8 mouse cellular contexts compared by ENCODE assay signal in the genomic region with DNA sequence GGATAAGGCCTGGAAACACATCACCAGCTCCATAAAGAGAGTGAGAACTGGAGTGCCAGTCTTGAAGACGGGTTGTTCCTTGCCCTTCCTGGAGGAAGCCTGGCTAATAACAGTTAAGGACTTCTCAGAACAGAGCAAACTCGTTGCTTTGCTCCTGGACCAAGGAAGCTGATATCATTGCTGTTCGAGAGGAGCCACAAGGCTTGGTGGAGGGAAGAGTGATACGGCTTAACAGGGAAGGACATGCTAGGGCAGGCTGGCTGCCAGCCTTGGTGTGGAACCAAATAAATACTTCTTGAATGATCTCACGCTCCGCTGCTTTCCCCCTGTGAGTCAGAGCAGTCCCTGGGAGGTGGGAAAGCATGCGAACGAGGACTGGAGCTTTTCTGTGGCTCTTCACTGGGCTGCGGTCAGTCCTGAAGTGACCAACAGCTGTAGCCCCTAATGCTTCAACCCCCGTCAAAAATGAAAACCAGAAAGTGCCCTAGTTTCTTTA. TPM values are rescaled to one million over a fixed set of nuclear protein-coding genes. Genes with fewer than 3 reads are reported as not detected.
DNase-seq lines count a peak whose midpoint lies in the region; TF ChIP-seq lines count a peak whose summit lies in the region.

No protein-coding gene starts in this region.

- WGBS in cerebellum, adult 2 months = 10% methylated on average over 10 of the region's 10 CpGs
- WGBS in heart, adult 2 months = 19% methylated on average over 10 of the region's 10 CpGs
- WGBS in olfactory bulb, adult 2 months = 18% methylated on average over 10 of the region's 10 CpGs

- H3K4me3 ChIP-seq in cerebellum, adult 2 months (replicated peaks; ENCODE audit: insufficient read depth, low read depth, low read length) = no peak overlapping the region
- no peak overlapping the region for H3K4me3 ChIP-seq in heart, adult 2 months
- H3K4me3 ChIP-seq in olfactory bulb, adult 2 months (ENCODE audit: insufficient read depth, low read depth, low read length) = no peak overlapping the region

- TF ChIP-seq POLR2A in cerebellum, adult 2 months (IDR thresholded peaks at IDR 0.05; ENCODE audit: borderline replicate concordance, insufficient read depth, low read length) = no peak
- no peak for TF ChIP-seq POLR2A in heart, adult 2 months (IDR thresholded peaks at IDR 0.05; ENCODE audit: insufficient read depth, low read depth, low read length)
- TF ChIP-seq POLR2A in olfactory bulb, adult 2 months (IDR thresholded peaks at IDR 0.05; ENCODE audit: insufficient read depth, low read depth, low read length) = no peak

- intact Hi-C loops in left cerebral cortex, postnatal 4 days (cut with DNase I) = no loop called here
- intact Hi-C loops in left cerebral cortex, postnatal 36 days (cut with DNase I) = no loop called here
- intact Hi-C loops in heart, adult 2 months (cut with DNase I) = no loop called here

- no peaks in the 10 kb centered on the region for H3K27me3 ChIP-seq in cerebellum, adult 2 months (ENCODE audit: control insufficient read depth, insufficient read depth, low read length)
- no peaks in the 10 kb centered on the region for H3K27me3 ChIP-seq in heart, adult 2 months (ENCODE audit: control insufficient read depth, insufficient read depth, low read length)

- H3K9ac ChIP-seq in heart, adult 2 months (ENCODE audit: low read depth, low read length) = 0 out of 2 replicates have a peak overlapping the region, but pooled peaks have one; percentile 2

- H3K36me3 ChIP-seq in heart, adult 2 months (ENCODE audit: control insufficient read depth, insufficient read depth, low read length) = peaks cover 6% of the 10 kb centered on the region

- H3K79me2 ChIP-seq in heart, adult 2 months (replicated peaks; ENCODE audit: control insufficient read depth, insufficient read depth, low read length) = no peaks in the 10 kb centered on the region

- DNase-seq in left cerebral cortex, postnatal 4 days = peak; percentile 77
- DNase-seq in left cerebral cortex, postnatal 36 days (ENCODE audit: low spot score in 2 of 2) = no peak
- DNase-seq in cerebellum, adult 2 months = peak; percentile 86 to 91
- DNase-seq in heart, adult 2 months = peak; percentile 79 to 89
- peak; percentile 86 for DNase-seq in kidney, adult 9 months
- no peak for DNase-seq in layer of hippocampus, adult 9-10 months (ENCODE audit: low spot score)
- DNase-seq in thymus, postnatal 14 days = no peak

- H3K4me1 ChIP-seq in cerebellum, adult 2 months (ENCODE audit: control insufficient read depth, insufficient read depth, low read length) = peaks cover 48% of the 10 kb centered on the region
- peaks cover 29% of the 10 kb centered on the region for H3K4me1 ChIP-seq in heart, adult 2 months (ENCODE audit: control insufficient read depth, insufficient read depth, low read length)
- H3K4me1 ChIP-seq in olfactory bulb, adult 2 months (ENCODE audit: control insufficient read depth, insufficient read depth, low read length) = peaks cover 34% of the 10 kb centered on the region

- TF ChIP-seq CTCF in cerebellum, adult 2 months (IDR thresholded peaks at IDR 0.05; ENCODE audit: borderline replicate concordance, insufficient read depth, low read depth, low read length) = no peak
- no peak for TF ChIP-seq CTCF in heart, adult 2 months (IDR thresholded peaks at IDR 0.05)
- TF ChIP-seq CTCF in olfactory bulb, adult 2 months (IDR thresholded peaks at IDR 0.05; ENCODE audit: insufficient read depth, low read depth, low read length) = no peak

- no peak for TF ChIP-seq EP300 in heart, adult 2 months (IDR thresholded peaks at IDR 0.05; ENCODE audit: insufficient read depth, low read depth, low read length)

- peak overlapping the region; percentile 75 for H3K27ac ChIP-seq in cerebellum, adult 2 months (ENCODE audit: insufficient read depth, low read length)
- H3K27ac ChIP-seq in heart, adult 2 months = peak overlapping the region; percentile 91
- peak overlapping the region; percentile 35; the same call in 1 of the 2 replicates for H3K27ac ChIP-seq in olfactory bulb, adult 2 months (ENCODE audit: insufficient read depth, low read depth, low read length)

RNA-seq across cellular contexts. Expression of a gene that starts 21.8 kb away (rescaled TPM):
- total RNA-seq in left cerebral cortex, postnatal 4 days (2021) = 10 to 100 TPM; 78.9 to 80.6 TPM
- 10 to 100 TPM; 93.3 to 94.1 TPM for total RNA-seq in left cerebral cortex, postnatal 36 days (2021)
- 81.1 and 88.6 TPM in 2 replicates for polyA plus RNA-seq in cerebellum, adult 2 months (2012; rRNA removed)
- 10 to 100 TPM; 20.2 to 22.0 TPM for total RNA-seq in heart, adult 2 months (2021)
- polyA plus RNA-seq in heart, adult 2 months (2012; rRNA removed) = 25.9 and 34.8 TPM in 2 replicates
- not detected in 2 replicates for polyA plus RNA-seq in olfactory bulb, adult 2 months (2012; ENCODE audit: insufficient read depth, insufficient read length, low replicate concordance, missing spikeins)

RNA-seq across cellular contexts. Expression of a gene that starts 39.2 kb away (rescaled TPM):
- total RNA-seq in left cerebral cortex, postnatal 4 days (2021) = 1 to 10 TPM; 7.8 to 7.9 TPM
- total RNA-seq in left cerebral cortex, postnatal 36 days (2021) = 10 to 100 TPM; 17.2 to 21.7 TPM
- 27.1 and 31.0 TPM in 2 replicates for polyA plus RNA-seq in cerebellum, adult 2 months (2012; rRNA removed)
- total RNA-seq in heart, adult 2 months (2021) = 1 to 10 TPM; 4.5 to 4.6 TPM
- 6.2 and 8.8 TPM in 2 replicates for polyA plus RNA-seq in heart, adult 2 months (2012; rRNA removed)
- not detected in 2 replicates for polyA plus RNA-seq in olfactory bulb, adult 2 months (2012; ENCODE audit: insufficient read depth, insufficient read length, low replicate concordance, missing spikeins)

RNA-seq across cellular contexts. Expression of a gene that starts 56.1 kb away (rescaled TPM):
- 10 to 100 TPM; 43.2 to 44.0 TPM for total RNA-seq in left cerebral cortex, postnatal 4 days (2021)
- total RNA-seq in left cerebral cortex, postnatal 36 days (2021) = 10 to 100 TPM; 26.6 to 30.7 TPM
- polyA plus RNA-seq in cerebellum, adult 2 months (2012; rRNA removed) = 29.4 and 32.1 TPM in 2 replicates
- total RNA-seq in heart, adult 2 months (2021) = 10 to 100 TPM; 31.7 to 34.8 TPM
- polyA plus RNA-seq in heart, adult 2 months (2012; rRNA removed) = 18.0 and 29.5 TPM in 2 replicates
- not detected in 2 replicates for polyA plus RNA-seq in olfactory bulb, adult 2 months (2012; ENCODE audit: insufficient read depth, insufficient read length, low replicate concordance, missing spikeins)

Comparison
In these comparisons a context has a peak if more than half of its experiments do, and no peak if none do; other contexts are left out.
1. DNase-seq: peak in left cerebral cortex, postnatal 4 days (single experiment), cerebellum, adult 2 months (2 of 2), heart, adult 2 months (2 of 2) and kidney, adult 9 months (single experiment); none in left cerebral cortex, postnatal 36 days (0 of 2), layer of hippocampus, adult 9-10 months (single experiment) and thymus, postnatal 14 days (single experiment).
2. H3K27ac ChIP-seq: peak in every context shown above with its lines; median percentile 91 in heart, adult 2 months; 75 in cerebellum, adult 2 months; 35 in olfactory bulb, adult 2 months.